Mouse (Mus musculus) layer of hippocampus, postnatal 14 days (tissue): ENCODE measurements around the gene Syne2. TPM values are rescaled to one million over a fixed set of nuclear protein-coding genes. Genes with fewer than 3 reads are reported as not detected.

Experiments used
- DNase-seq, 2 experiments: peaks; one replicate each; pipeline ENCODE4 v3.0.0; 2021 to 2022; ENCODE audit warnings: low spot score in 2 of 2, mixed read lengths in 1 of 2
- total RNA-seq, 2 experiments: library from RNA; stranded (reverse); gene quantifications; 2 replicates each; pipeline ENCODE4 v1.2.3; 2021

The Syne2 gene
- total RNA-seq, 2 experiments from 2014 or later = 23.4 to 29.0 TPM

- no peak for DNase-seq
Observed at GRCm38 (mm10) chr12:75865166-75865565, 47.2 kb downstream of the Syne2 start.

- DNase-seq = no peak
Observed at GRCm38 (mm10) chr12:75866419-75867373, 48.8 kb downstream of the Syne2 start.

- no peak for DNase-seq
Observed at GRCm38 (mm10) chr12:75873546-75874235, 55.8 kb downstream of the Syne2 start.

- DNase-seq = no peak
Observed at GRCm38 (mm10) chr12:75874287-75874994, 56.5 kb downstream of the Syne2 start.

GRCm38 (mm10) chr12:75879636-75880317 is 61.8 kb downstream of the Syne2 start:
- no peak for DNase-seq

GRCm38 (mm10) chr12:75881554-75881953 is 63.6 kb downstream of the Syne2 start:
- DNase-seq = no peak

GRCm38 (mm10) chr12:75886161-75886560 is 68.2 kb downstream of the Syne2 start:
- DNase-seq = no peak

- DNase-seq = no peak
Observed at GRCm38 (mm10) chr12:75886946-75887345, 69.0 kb downstream of the Syne2 start.

GRCm38 (mm10) chr12:75888721-75889120 is 70.8 kb downstream of the Syne2 start:
- no peak for DNase-seq

GRCm38 (mm10) chr12:75891206-75891605 is 73.3 kb downstream of the Syne2 start:
- no peak for DNase-seq

- no peak for DNase-seq
Observed at GRCm38 (mm10) chr12:75893392-75893791, 75.5 kb downstream of the Syne2 start.

- DNase-seq = no peak
Observed at GRCm38 (mm10) chr12:75894316-75894997, 76.5 kb downstream of the Syne2 start.

GRCm38 (mm10) chr12:75894998-75895331 is 77.0 kb downstream of the Syne2 start:
- DNase-seq = no peak

- no peak for DNase-seq
Observed at GRCm38 (mm10) chr12:75897793-75898192, 79.9 kb downstream of the Syne2 start.

- no peak for DNase-seq
Observed at GRCm38 (mm10) chr12:75901721-75902120, 83.8 kb downstream of the Syne2 start.

GRCm38 (mm10) chr12:75904068-75904467 is 86.1 kb downstream of the Syne2 start:
- no peak for DNase-seq

GRCm38 (mm10) chr12:75905304-75905703 is 87.4 kb downstream of the Syne2 start:
- no peak for DNase-seq

- DNase-seq = no peak
Observed at GRCm38 (mm10) chr12:75908466-75908865, 90.5 kb downstream of the Syne2 start.

- no peak for DNase-seq
Observed at GRCm38 (mm10) chr12:75915694-75916093, 97.8 kb downstream of the Syne2 start.

GRCm38 (mm10) chr12:75918415-75918814 is 100.5 kb downstream of the Syne2 start:
- DNase-seq = no peak

GRCm38 (mm10) chr12:75918914-75919313 is 101.0 kb downstream of the Syne2 start:
- DNase-seq = peak; percentile 49 to 66
